Comparison of ENCODE assay signal across 20 mouse cellular contexts in genomic region chr2:143882606-143883288, GRCm38 (mm10). TPM values are rescaled to one million over a fixed set of nuclear protein-coding genes. Genes with fewer than 3 reads are reported as not detected.
A peak's percentile ranks its signal among the peaks of the same experiment; 100 is the strongest.
DNase-seq lines count a peak whose midpoint lies in the region; ATAC-seq lines count a peak whose summit lies in the region.
"Had no signal": no experiment of that assay in that cellular context is flagged by ENCODE, and none has a peak within 500 bp of the region (broad histone marks: within the 10 kb centered on the region; RNA-seq: fewer than 3 reads in every experiment).

No protein-coding gene starts in this region.

- H3K4me3 ChIP-seq in heart, embryonic 11.5 days (ENCODE audit: low read depth, low read length) = no peak overlapping the region
- H3K4me3 ChIP-seq in heart, embryonic 12.5 days = no peak overlapping the region
- no peak overlapping the region for H3K4me3 ChIP-seq in midbrain, embryonic 11.5 days (ENCODE audit: low read depth, low read length)
- H3K4me3 ChIP-seq in midbrain, embryonic 15.5 days = no peak overlapping the region
- no peak overlapping the region for H3K4me3 ChIP-seq in liver, embryonic 15.5 days (replicated peaks)
- H3K4me3 ChIP-seq in forebrain, embryonic 12.5 days (replicated peaks) = no peak overlapping the region
- H3K4me3 ChIP-seq: embryonic facial prominence, embryonic 15.5 days; erythroblast, embryonic 14.5 days; forebrain, embryonic 10.5 days; forebrain, embryonic 15.5 days; heart, embryonic 13.5 days; hindbrain, embryonic 12.5 days had no signal

- H3K27ac ChIP-seq in heart, embryonic 11.5 days (ENCODE audit: low read depth, low read length) = no peak overlapping the region
- no peak overlapping the region for H3K27ac ChIP-seq in heart, embryonic 12.5 days (ENCODE audit: poor library complexity, severe bottlenecking)
- H3K27ac ChIP-seq in midbrain, embryonic 11.5 days (ENCODE audit: low read depth, low read length) = no peak overlapping the region
- no peak overlapping the region for H3K27ac ChIP-seq in midbrain, embryonic 15.5 days
- H3K27ac ChIP-seq in liver, embryonic 15.5 days (replicated peaks) = no peak overlapping the region
- no peak overlapping the region for H3K27ac ChIP-seq in forebrain, embryonic 12.5 days
- H3K27ac ChIP-seq: embryonic facial prominence, embryonic 15.5 days; forebrain, embryonic 10.5 days; forebrain, embryonic 15.5 days; heart, embryonic 13.5 days; hindbrain, embryonic 12.5 days had no signal

- no peak overlapping the region for H3K9ac ChIP-seq in heart, embryonic 11.5 days (ENCODE audit: low read depth, low read length)
- H3K9ac ChIP-seq in heart, embryonic 12.5 days = no peak overlapping the region
- H3K9ac ChIP-seq in midbrain, embryonic 11.5 days (ENCODE audit: low read length) = no peak overlapping the region
- H3K9ac ChIP-seq in midbrain, embryonic 15.5 days = no peak overlapping the region
- H3K9ac ChIP-seq in liver, embryonic 15.5 days = no peak overlapping the region
- no peak overlapping the region for H3K9ac ChIP-seq in forebrain, embryonic 12.5 days
- H3K9ac ChIP-seq: embryonic facial prominence, embryonic 15.5 days; forebrain, embryonic 15.5 days; heart, embryonic 13.5 days; hindbrain, embryonic 12.5 days had no signal

- 37% methylated on average over 10 of the region's 10 CpGs for WGBS in heart, embryonic 11.5 days (ENCODE audit: insufficient replicate concordance)
- 30% methylated on average over 10 of the region's 10 CpGs for WGBS in heart, embryonic 12.5 days
- WGBS in midbrain, embryonic 11.5 days = 88% methylated on average over 10 of the region's 10 CpGs
- WGBS in midbrain, embryonic 15.5 days = 83% methylated on average over 10 of the region's 10 CpGs
- 39% methylated on average over 10 of the region's 10 CpGs for WGBS in liver, embryonic 15.5 days (ENCODE audit: insufficient replicate concordance)
- 85% methylated on average over 10 of the region's 10 CpGs for WGBS in forebrain, embryonic 12.5 days

- no peaks in the 10 kb centered on the region for H3K36me3 ChIP-seq in heart, embryonic 11.5 days (ENCODE audit: control insufficient read depth, insufficient read depth, low read length)
- no peaks in the 10 kb centered on the region for H3K36me3 ChIP-seq in heart, embryonic 12.5 days
- H3K36me3 ChIP-seq in midbrain, embryonic 11.5 days (ENCODE audit: control insufficient read depth, insufficient read depth, low read length) = no peaks in the 10 kb centered on the region
- H3K36me3 ChIP-seq in midbrain, embryonic 15.5 days (replicated peaks) = no peaks in the 10 kb centered on the region
- H3K36me3 ChIP-seq in liver, embryonic 15.5 days (replicated peaks) = no peaks in the 10 kb centered on the region
- no peaks in the 10 kb centered on the region for H3K36me3 ChIP-seq in forebrain, embryonic 12.5 days (replicated peaks)
- H3K36me3 ChIP-seq: embryonic facial prominence, embryonic 15.5 days; forebrain, embryonic 10.5 days; forebrain, embryonic 15.5 days; heart, embryonic 13.5 days; hindbrain, embryonic 12.5 days had no signal

- H3K27me3 ChIP-seq in heart, embryonic 11.5 days (ENCODE audit: control insufficient read depth, insufficient read depth, low read length) = no peaks in the 10 kb centered on the region
- H3K27me3 ChIP-seq in heart, embryonic 12.5 days (replicated peaks) = no peaks in the 10 kb centered on the region
- H3K27me3 ChIP-seq in midbrain, embryonic 11.5 days (ENCODE audit: control insufficient read depth, insufficient read depth, low read length) = no peaks in the 10 kb centered on the region
- no peaks in the 10 kb centered on the region for H3K27me3 ChIP-seq in midbrain, embryonic 15.5 days (replicated peaks)
- H3K27me3 ChIP-seq in liver, embryonic 15.5 days = no peaks in the 10 kb centered on the region
- H3K27me3 ChIP-seq in forebrain, embryonic 12.5 days = no peaks in the 10 kb centered on the region
- H3K27me3 ChIP-seq: embryonic facial prominence, embryonic 15.5 days; forebrain, embryonic 15.5 days; heart, embryonic 13.5 days; hindbrain, embryonic 12.5 days had no signal

- no peaks in the 10 kb centered on the region for H3K9me3 ChIP-seq in heart, embryonic 11.5 days (replicated peaks; ENCODE audit: control insufficient read depth, low read length)
- H3K9me3 ChIP-seq in heart, embryonic 12.5 days (replicated peaks) = no peaks in the 10 kb centered on the region
- H3K9me3 ChIP-seq in midbrain, embryonic 11.5 days (ENCODE audit: control insufficient read depth, low read length) = no peaks in the 10 kb centered on the region
- no peaks in the 10 kb centered on the region for H3K9me3 ChIP-seq in midbrain, embryonic 15.5 days
- H3K9me3 ChIP-seq in liver, embryonic 15.5 days (replicated peaks) = no peaks in the 10 kb centered on the region
- no peaks in the 10 kb centered on the region for H3K9me3 ChIP-seq in forebrain, embryonic 12.5 days
- H3K9me3 ChIP-seq: embryonic facial prominence, embryonic 15.5 days; forebrain, embryonic 10.5 days; forebrain, embryonic 15.5 days; heart, embryonic 13.5 days; hindbrain, embryonic 12.5 days had no signal

- DNase-seq in midbrain, embryonic 11.5 days (ENCODE audit: low spot score, missing footprints) = peak; percentile 17
- DNase-seq in urinary bladder, postnatal 4 days (ENCODE audit: low spot score in 2 of 2) = no peak
- DNase-seq: adrenal gland, adult 8-10 months; adrenal gland, postnatal 36 days; embryo, embryonic 11 days; gastrocnemius, postnatal 14 days; heart, postnatal 4 days had no signal

- peak; percentile 39; the same call in 1 of the 2 replicates for ATAC-seq in heart, embryonic 11.5 days (replicated peaks; ENCODE audit: insufficient number of reproducible peaks, low FRiP score, low TSS enrichment)
- ATAC-seq in heart, embryonic 12.5 days (ENCODE audit: insufficient number of reproducible peaks, low FRiP score) = no peak
- no peak for ATAC-seq in midbrain, embryonic 11.5 days (ENCODE audit: low FRiP score)
- no peak for ATAC-seq in midbrain, embryonic 15.5 days (replicated peaks)
- peak; percentile 66 for ATAC-seq in liver, embryonic 15.5 days (ENCODE audit: insufficient read depth)
- no peak for ATAC-seq in forebrain, embryonic 12.5 days (ENCODE audit: low FRiP score)
- ATAC-seq: forebrain, embryonic 15.5 days; hindbrain, embryonic 16.5 days; inflammation-experienced regulatory T-cells, adult 6 months had no signal

- H3K4me2 ChIP-seq in heart, embryonic 11.5 days = no peak overlapping the region
- no peak overlapping the region for H3K4me2 ChIP-seq in heart, embryonic 12.5 days
- no peak overlapping the region for H3K4me2 ChIP-seq in midbrain, embryonic 11.5 days
- no peak overlapping the region for H3K4me2 ChIP-seq in midbrain, embryonic 15.5 days
- H3K4me2 ChIP-seq in liver, embryonic 15.5 days = no peak overlapping the region
- H3K4me2 ChIP-seq in forebrain, embryonic 12.5 days = no peak overlapping the region
- H3K4me2 ChIP-seq: embryonic facial prominence, embryonic 15.5 days; forebrain, embryonic 15.5 days; heart, embryonic 13.5 days; hindbrain, embryonic 12.5 days had no signal

- H3K4me1 ChIP-seq in heart, embryonic 11.5 days (ENCODE audit: control insufficient read depth, insufficient read depth, low read length) = peaks cover 11% of the 10 kb centered on the region; the same call in 1 of the 2 replicates
- peaks cover 8% of the 10 kb centered on the region; the same call in 1 of the 2 replicates for H3K4me1 ChIP-seq in heart, embryonic 12.5 days (replicated peaks)
- no peaks in the 10 kb centered on the region for H3K4me1 ChIP-seq in midbrain, embryonic 11.5 days (ENCODE audit: control insufficient read depth, insufficient read depth, low read length)
- no peaks in the 10 kb centered on the region for H3K4me1 ChIP-seq in midbrain, embryonic 15.5 days
- peaks cover 14% of the 10 kb centered on the region for H3K4me1 ChIP-seq in liver, embryonic 15.5 days (replicated peaks)
- no peaks in the 10 kb centered on the region for H3K4me1 ChIP-seq in forebrain, embryonic 12.5 days
- H3K4me1 ChIP-seq: embryonic facial prominence, embryonic 15.5 days; forebrain, embryonic 10.5 days; forebrain, embryonic 15.5 days; hindbrain, embryonic 12.5 days had no signal

RNA-seq across cellular contexts. Expression of gene Bfsp1, which starts 19.8 kb away (rescaled TPM):
- 1.5 and 1.9 TPM in 2 replicates for polyA plus RNA-seq in heart, embryonic 11.5 days (2014; fragmentation: Nextera tagmentation; extraction: Ambion mirVana)
- 2.2 and 2.3 TPM in 2 replicates for polyA plus RNA-seq in heart, embryonic 12.5 days (2016; fragmentation: Nextera tagmentation; extraction: Ambion mirVana)
- 2.7 TPM in 2 replicates for polyA plus RNA-seq in midbrain, embryonic 11.5 days (2014; fragmentation: Nextera tagmentation; extraction: Ambion mirVana)
- polyA plus RNA-seq in midbrain, embryonic 15.5 days (2015; fragmentation: Nextera tagmentation; extraction: Ambion mirVana) = 1.8 and 1.9 TPM in 2 replicates
- 0.14 and 0.22 TPM in 2 replicates for polyA plus RNA-seq in liver, embryonic 15.5 days (2015; fragmentation: Nextera tagmentation; extraction: Ambion mirVana)
- polyA plus RNA-seq in forebrain, embryonic 12.5 days (2016; fragmentation: Nextera tagmentation; extraction: Ambion mirVana) = 1.1 and 1.2 TPM in 2 replicates
- polyA plus RNA-seq: erythroblast, embryonic 14.5 days; inflammation-experienced regulatory T-cells, adult 6 months had no signal

RNA-seq across cellular contexts. Expression of gene Dstn, which starts 32.4 kb away (rescaled TPM):
- polyA plus RNA-seq in heart, embryonic 11.5 days (2014; fragmentation: Nextera tagmentation; extraction: Ambion mirVana) = 1,059 and 1,185 TPM in 2 replicates
- polyA plus RNA-seq in heart, embryonic 12.5 days (2016; fragmentation: Nextera tagmentation; extraction: Ambion mirVana) = 963 and 982 TPM in 2 replicates
- polyA plus RNA-seq in midbrain, embryonic 11.5 days (2014; fragmentation: Nextera tagmentation; extraction: Ambion mirVana) = 426 and 436 TPM in 2 replicates
- polyA plus RNA-seq in midbrain, embryonic 15.5 days (2015; fragmentation: Nextera tagmentation; extraction: Ambion mirVana) = 385 and 388 TPM in 2 replicates
- polyA plus RNA-seq in liver, embryonic 15.5 days (2015; fragmentation: Nextera tagmentation; extraction: Ambion mirVana) = 119 and 121 TPM in 2 replicates
- polyA plus RNA-seq in forebrain, embryonic 12.5 days (2016; fragmentation: Nextera tagmentation; extraction: Ambion mirVana) = 366 and 389 TPM in 2 replicates

Comparison
In these comparisons a context has a peak if more than half of its experiments do, and no peak if none do; other contexts are left out.
1. ATAC-seq: peak in heart, embryonic 11.5 days (single experiment) and liver, embryonic 15.5 days (single experiment); none in heart, embryonic 12.5 days (single experiment), midbrain, embryonic 11.5 days (single experiment), midbrain, embryonic 15.5 days (single experiment) and forebrain, embryonic 12.5 days (single experiment).